Mouse (Mus musculus): Measurements from ENCODE around the gene Cdc5l.

Gene Cdc5l

DNA sequence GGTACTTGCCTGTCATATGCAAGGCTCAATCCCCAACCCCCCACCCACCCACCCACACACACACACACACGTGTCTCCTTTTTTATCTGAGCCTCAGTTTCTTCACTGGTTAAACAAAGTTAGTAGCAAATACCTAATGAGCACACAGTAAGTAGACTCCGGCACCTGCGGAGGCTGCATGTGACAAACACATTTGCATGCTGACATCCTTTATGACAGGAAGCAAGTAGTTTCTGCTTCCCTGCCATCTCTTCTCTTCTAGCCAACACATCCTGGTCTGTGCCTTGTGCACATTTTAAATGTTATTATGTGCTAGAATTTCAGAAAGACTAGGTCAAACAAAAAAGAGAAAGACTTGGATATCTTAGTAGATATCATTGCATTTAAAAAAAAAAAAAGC, 72.6 kb downstream of the Cdc5l start:
- no peak for DNase-seq

GRCm38 (mm10) chr17:45359443-45359842, 74.1 kb downstream of the Cdc5l start:
- peak in 1 of 2 experiments; percentile 12 for DNase-seq

GRCm38 (mm10) chr17:45356431-45356830, 77.1 kb downstream of the Cdc5l start:
- no peak for DNase-seq

GRCm38 (mm10) chr17:45347951-45348350, 85.6 kb downstream of the Cdc5l start:
- DNase-seq, result no peak
